Mouse (Mus musculus) cerebellum, adult 2 months (tissue): ENCODE data around the gene Gfy.

ENCODE experiments used
- CTCF ChIP-seq: fragments of 200-500 bp; IDR thresholded peaks from 2 replicates; pipeline ENCODE4 v1.5.1; 2011; ENCODE audit warnings: low read depth, mild to moderate bottlenecking, control low read depth, low read length, moderate library complexity, borderline replicate concordance; ENCODE audit not compliant: insufficient read depth
- POLR2A ChIP-seq: fragments of 200-500 bp; IDR thresholded peaks from 2 replicates; pipeline ENCODE4 v1.6.1; 2011; ENCODE audit warnings: low read length, control low read depth, borderline replicate concordance; ENCODE audit not compliant: insufficient read depth

DNA sequence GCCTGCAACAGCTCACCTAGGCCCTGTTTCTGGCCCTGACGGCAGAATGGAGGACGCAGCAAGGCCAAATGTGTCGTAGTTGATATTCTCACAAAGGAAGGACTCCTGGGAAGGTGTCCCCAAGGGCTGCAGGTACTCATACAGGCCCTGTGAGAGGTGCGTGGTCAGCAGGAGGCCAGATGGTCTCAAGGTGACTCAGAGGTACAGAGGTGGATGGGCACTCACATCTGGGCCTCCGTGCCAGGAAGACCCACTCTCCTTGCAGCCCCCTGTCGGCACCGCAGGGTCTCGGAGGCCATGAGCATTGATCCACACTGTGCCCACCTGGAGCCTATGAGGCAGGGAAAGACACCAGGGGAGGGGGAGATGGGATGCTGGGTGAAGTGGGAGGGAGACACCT is 33.9 kb downstream of the Gfy start:
- TF ChIP-seq CTCF (no peak), POLR2A (no peak)
